Comparison of ENCODE assay signal across 8 mouse cellular contexts in genomic region chr1:184844326-184845066, GRCm38 (mm10). TPM values are rescaled to one million over a fixed set of nuclear protein-coding genes. Genes with fewer than 3 reads are reported as not detected.
DNase-seq lines count a peak whose midpoint lies in the region; ATAC-seq and TF ChIP-seq lines count a peak whose summit lies in the region.

No protein-coding gene starts in this region.

- H3K27me3 ChIP-seq in forebrain, postnatal 0 days (ENCODE audit: insufficient read depth, low read length) = no peaks in the 10 kb centered on the region; the same call in 1 of the 2 replicates

- H3K36me3 ChIP-seq in forebrain, postnatal 0 days (ENCODE audit: insufficient read depth) = no peaks in the 10 kb centered on the region

- H3K9ac ChIP-seq in forebrain, postnatal 0 days = peak overlapping the region; percentile 67

- no peak for ATAC-seq in forebrain, postnatal 0 days
- ATAC-seq in monocyte, adult 5-6 weeks (replicated peaks; ENCODE audit: insufficient number of reproducible peaks, low FRiP score, low TSS enrichment, poor library complexity, severe bottlenecking) = no peak

- peak overlapping the region; percentile 78 for H3K4me2 ChIP-seq in forebrain, postnatal 0 days (ENCODE audit: low read depth)

- peak overlapping the region; percentile 80 for H3K4me3 ChIP-seq in gastrocnemius, adult 2 months
- peak overlapping the region; percentile 76 for H3K4me3 ChIP-seq in forebrain, postnatal 0 days (ENCODE audit: low read depth, low read length)

- peak overlapping the region; percentile 98 for H3K27ac ChIP-seq in gastrocnemius, adult 2 months
- H3K27ac ChIP-seq in forebrain, postnatal 0 days (ENCODE audit: low read depth, low read length) = peak overlapping the region; percentile 54; the same call in 1 of the 2 replicates

- DNase-seq in gastrocnemius, adult 2 months = peak; percentile 57
- DNase-seq in gastrocnemius, adult 8-10 months (ENCODE audit: low spot score in 2 of 2) = no peak
- peak; percentile 52 for DNase-seq in MEL-GATA-1-ER (ENCODE audit: extremely low read depth, low read depth)
- no peak for DNase-seq in forebrain, postnatal 0 days
- peak; percentile 69 for DNase-seq in kidney, postnatal 10 days
- DNase-seq in lung, postnatal 4 days = peak; percentile 56 to 69
- DNase-seq in testis, postnatal 10 days (ENCODE audit: low spot score) = peak; percentile 66

- WGBS in forebrain, postnatal 0 days = 21% methylated on average over 15 of the region's 15 CpGs

- peak; percentile 52 for TF ChIP-seq CTCF in gastrocnemius, adult 2 months (IDR thresholded peaks at IDR 0.05)
- TF ChIP-seq CTCF in forebrain, postnatal 0 days (IDR thresholded peaks at IDR 0.05; ENCODE audit: low read depth) = no peak

- H3K4me1 ChIP-seq in forebrain, postnatal 0 days (ENCODE audit: insufficient read depth) = peaks cover 6% of the 10 kb centered on the region; the same call in 1 of the 2 replicates

- intact Hi-C loops in gastrocnemius, adult 2 months (cut with DNase I) = loop anchor here (2.0 kb wide), 1 partner anchor 20 kb away; no protein-coding TSS in a partner anchor

- H3K9me3 ChIP-seq in forebrain, postnatal 0 days (ENCODE audit: low read length) = no peaks in the 10 kb centered on the region

RNA-seq across cellular contexts. Expression of gene Marc2, which starts 1.8 kb away (rescaled TPM):
- total RNA-seq in gastrocnemius, adult 2 months (2021) = 100 to 1,000 TPM; 126 to 170 TPM
- total RNA-seq in gastrocnemius, adult 8-10 months (2022) = 100 to 1,000 TPM; 128 to 149 (median 132) TPM
- total RNA-seq in forebrain, postnatal 0 days (2014; rRNA removed) = 60.1 and 65.5 TPM in 2 replicates
- 138 and 139 TPM in 2 replicates for polyA plus RNA-seq in forebrain, postnatal 0 days (2015; fragmentation: Nextera tagmentation; extraction: Ambion mirVana)
- total RNA-seq in monocyte, adult 5-6 weeks (2017) = 44.9 to 78.1 TPM (median 60.4 TPM) in 3 replicates

RNA-seq across cellular contexts. Expression of gene Marc1, which starts 33.4 kb away (rescaled TPM):
- not detected for total RNA-seq in gastrocnemius, adult 2 months (2021)
- under 1 TPM in 2 of 4 experiments, not detected in 2; 0.27 to 0.62 TPM for total RNA-seq in gastrocnemius, adult 8-10 months (2022)
- total RNA-seq in forebrain, postnatal 0 days (2014; rRNA removed) = 0.15 and 0.24 TPM in 2 replicates
- 0.11 and 0.45 TPM in 2 replicates for polyA plus RNA-seq in forebrain, postnatal 0 days (2015; fragmentation: Nextera tagmentation; extraction: Ambion mirVana)
- total RNA-seq in monocyte, adult 5-6 weeks (2017) = not detected in 3 replicates

RNA-seq across cellular contexts. Expression of gene C130074G19Rik, which starts 38.5 kb away (rescaled TPM):
- 10 to 100 TPM in 1 of 2 experiments, 1 to 10 TPM in 1; 7.1 to 10.1 TPM for total RNA-seq in gastrocnemius, adult 2 months (2021)
- total RNA-seq in gastrocnemius, adult 8-10 months (2022) = 10 to 100 TPM in 2 of 4 experiments, 1 to 10 TPM in 2; 7.1 to 15.3 (median 10.8) TPM
- total RNA-seq in forebrain, postnatal 0 days (2014; rRNA removed) = 9.5 and 10.7 TPM in 2 replicates
- 0.94 and 1.2 TPM in 2 replicates for polyA plus RNA-seq in forebrain, postnatal 0 days (2015; fragmentation: Nextera tagmentation; extraction: Ambion mirVana)
- total RNA-seq in monocyte, adult 5-6 weeks (2017) = not detected in 3 replicates

Comparison
In these comparisons a context has a peak if more than half of its experiments do, and no peak if none do; other contexts are left out.
1. DNase-seq: peak in gastrocnemius, adult 2 months (single experiment), MEL-GATA-1-ER (single experiment), kidney, postnatal 10 days (single experiment), lung, postnatal 4 days (2 of 2) and testis, postnatal 10 days (single experiment); none in gastrocnemius, adult 8-10 months (0 of 2) and forebrain, postnatal 0 days (single experiment).